Mouse (Mus musculus): ENCODE results near the gene 4833439L19Rik.

4833439L19Rik gene

DNA sequence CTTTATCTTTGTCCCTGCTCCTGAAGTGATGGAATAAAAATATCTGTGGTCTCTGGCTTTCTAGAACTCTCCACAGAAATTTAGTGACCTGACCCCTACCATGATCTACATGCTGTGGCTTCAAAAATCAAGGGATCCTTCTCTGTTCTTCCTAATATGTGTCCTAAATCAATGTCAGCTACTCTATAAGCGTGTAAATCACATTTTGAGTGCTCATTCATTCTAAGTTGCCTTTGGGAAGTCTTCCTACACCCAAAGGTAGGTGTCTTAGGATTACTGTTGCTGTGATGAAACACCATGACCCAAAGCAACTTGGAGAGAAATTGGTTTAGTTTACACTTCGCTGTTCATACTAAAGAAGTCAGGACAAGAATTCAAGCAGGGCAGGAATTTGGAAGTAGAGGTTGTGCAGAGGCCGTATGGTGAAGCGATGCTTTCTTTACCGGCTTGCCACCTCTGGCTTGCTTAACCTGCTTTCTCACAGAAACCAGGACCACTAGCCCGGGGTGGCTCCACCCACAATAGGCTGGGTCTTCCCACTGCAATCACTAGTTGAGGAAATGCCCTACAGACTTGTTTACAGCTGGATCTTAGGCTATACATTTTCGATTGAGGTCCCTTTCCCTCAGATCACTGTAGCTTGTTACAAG, 60.5 kb downstream of the 4833439L19Rik start:
- DNase-seq = peak; percentile 24

DNA sequence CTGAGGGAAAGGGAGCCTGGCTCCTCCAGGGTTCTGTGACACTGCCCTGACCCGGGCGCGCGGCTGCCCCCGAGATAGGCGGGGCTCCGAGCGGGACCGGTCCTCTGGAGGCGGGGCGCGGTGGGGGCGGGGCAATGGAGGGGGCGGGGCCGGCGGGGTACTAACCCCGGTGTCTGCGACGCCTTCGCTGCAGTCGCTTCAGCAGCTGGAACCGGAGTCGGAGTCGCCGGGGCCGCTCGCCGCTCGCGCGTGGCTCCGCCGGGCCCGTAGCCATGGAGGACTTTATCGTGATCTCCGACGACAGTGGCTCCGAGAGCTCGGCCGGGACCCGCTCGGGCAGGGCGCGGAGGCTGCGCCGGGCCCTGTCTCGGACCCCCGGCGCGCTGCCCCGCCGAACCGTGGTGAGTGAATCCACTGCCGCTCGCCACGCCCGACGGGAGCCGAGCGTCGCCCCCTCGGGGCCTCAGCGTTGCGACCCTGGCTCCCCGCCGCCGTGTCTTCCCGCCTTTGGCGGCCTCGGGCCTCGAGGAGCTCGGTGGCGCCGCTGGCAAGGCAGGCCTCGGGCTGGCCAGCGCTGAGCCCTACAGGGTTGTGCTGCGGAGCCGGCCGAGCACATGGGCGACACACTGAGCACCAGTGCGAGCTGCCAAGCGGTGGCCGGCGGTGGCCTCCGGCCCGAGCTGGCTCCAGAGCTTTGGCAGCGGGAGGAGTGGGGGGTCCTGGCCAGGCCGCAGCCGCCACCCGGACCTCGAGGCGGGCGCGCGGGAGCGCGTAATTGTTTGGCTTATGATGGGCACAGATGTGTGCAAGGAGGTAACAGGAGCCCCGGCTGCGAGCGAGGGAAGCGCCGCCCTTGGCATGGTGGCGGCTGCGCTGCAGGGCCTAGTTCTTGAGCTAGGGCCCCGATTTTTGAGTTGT, 61.4 kb downstream of the 4833439L19Rik start, which contains the start of gene Simc1:
TSS of gene Simc1 (plus strand) at position 176 of the 918 bp plus-strand sequence.
- DNase-seq = peak; percentile 75

DNA sequence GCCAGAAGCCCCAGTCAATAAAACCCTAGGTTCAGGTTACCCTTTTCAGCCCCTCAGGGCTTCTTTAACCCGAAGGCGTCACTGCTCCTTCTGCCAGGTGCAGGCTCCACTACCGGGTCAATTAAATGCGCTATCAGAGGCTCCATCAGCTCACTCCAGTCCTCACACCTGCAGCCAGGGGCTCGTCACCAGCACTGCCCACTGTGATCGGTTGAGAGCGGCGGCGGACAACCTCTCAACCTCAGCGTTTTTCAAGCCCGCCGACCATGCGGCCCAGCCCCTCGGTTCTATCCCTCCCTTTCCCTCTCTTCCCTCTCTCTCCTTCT, 62.0 kb downstream of the 4833439L19Rik start:
- no peak for DNase-seq

DNA sequence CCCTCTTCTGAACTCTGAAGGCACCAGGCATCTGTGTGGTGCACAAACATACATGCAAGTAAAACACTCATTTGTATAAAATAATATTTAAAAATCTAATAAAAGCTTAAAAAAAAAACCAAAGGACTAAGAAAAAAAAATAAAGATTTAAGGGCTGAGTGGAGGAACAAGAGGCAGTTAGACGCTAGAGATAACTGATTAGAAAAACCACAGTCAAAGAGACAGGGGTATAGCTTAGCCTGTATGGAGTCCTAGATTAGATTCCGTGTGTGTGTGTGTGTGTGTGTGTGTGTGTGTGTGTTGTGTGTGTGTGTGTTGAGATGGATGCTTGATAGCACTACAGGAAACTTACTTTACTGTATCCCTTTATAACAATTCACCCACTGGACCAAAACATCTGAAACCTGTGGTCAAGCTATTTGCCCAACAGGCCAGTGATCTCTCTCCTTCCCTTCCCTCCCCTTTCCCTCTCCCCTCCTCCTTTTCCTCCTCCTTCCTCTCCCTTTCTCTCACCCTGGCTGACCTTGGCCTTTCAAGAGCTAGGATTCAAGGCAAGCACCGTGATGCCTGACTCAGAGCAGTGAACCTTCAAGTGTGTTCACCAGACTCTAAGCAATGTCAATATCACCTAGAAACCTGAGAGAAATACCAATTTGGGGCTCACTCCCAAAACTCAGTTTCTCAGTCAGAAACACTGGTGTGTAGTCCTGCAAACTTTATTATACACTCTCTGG, 63.1 kb downstream of the 4833439L19Rik start:
- no peak for DNase-seq

DNA sequence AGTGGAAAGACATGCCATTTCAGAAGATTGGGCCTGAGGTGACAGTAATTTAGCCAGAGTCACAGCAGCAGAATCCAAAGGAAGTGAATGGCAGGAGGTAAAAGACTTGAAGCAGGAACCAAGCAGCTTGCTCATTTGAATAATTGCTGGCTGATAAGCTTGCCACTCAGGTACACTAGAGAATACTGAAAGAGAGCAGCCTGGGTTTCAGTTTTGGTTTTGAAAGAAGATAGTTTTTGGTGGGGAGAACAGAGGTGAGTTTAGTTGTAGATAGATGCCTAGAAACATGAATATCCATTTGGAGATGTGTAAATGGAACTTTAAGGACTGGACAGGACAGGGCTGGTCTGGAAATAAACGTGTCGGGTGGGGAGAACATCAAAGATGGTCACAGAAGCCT, 63.9 kb downstream of the 4833439L19Rik start:
- DNase-seq = no peak
